Mouse (Mus musculus): ENCODE results near the gene F5. TPM values are rescaled to one million over a fixed set of nuclear protein-coding genes. Genes with fewer than 3 reads are reported as not detected.
A peak's percentile ranks its signal among the peaks of the same experiment; 100 is the strongest.

The F5 gene
- polyA plus RNA-seq, 1 experiment from 2014 or later: 0.18 TPM

- Histone ChIP-seq H3K4me1 (replicated peaks) (peaks cover 26% of the 10 kb centered on the region), H3K9ac (peak overlapping the region; percentile 71), H3K9me3 (no peaks in the 10 kb centered on the region), H3K36me3 (no peaks in the 10 kb centered on the region), H3K4me3 (peak overlapping the region; percentile 70), H3K27ac (replicated peaks) (0 out of 2 replicates have a peak overlapping the region, but pooled peaks have one; percentile 67), H3K4me2 (peak overlapping the region; percentile 81), H3K27me3 (no peaks in the 10 kb centered on the region)
- 9% methylated on average over 10 of the region's 10 CpGs for WGBS
- no peak for ATAC-seq (ENCODE audit: low read depth)
Observed at GRCm38 (mm10) chr1:164247971-164248370, 96.3 kb downstream of the F5 start.

GRCm38 (mm10) chr1:164248465-164249331, 97.1 kb downstream of the F5 start, which contains the start of gene Slc19a2:
Slc19a2 (plus strand) TSS chr1:164249046.
- peak; percentile 96 for ATAC-seq (ENCODE audit: low read depth)
- H3K4me3 ChIP-seq: peak within 1 kb of the TSS; percentile 70
- peaks cover 26% of the 10 kb centered on the region for H3K4me1 ChIP-seq (replicated peaks)
- H3K4me2 ChIP-seq: peak within 1 kb of the TSS; percentile 81
- H3K27ac ChIP-seq (replicated peaks): peak within 1 kb of the TSS; percentile 71
- H3K9me3 ChIP-seq: no peaks in the 10 kb centered on the region
- H3K36me3 ChIP-seq: no peaks in the 10 kb centered on the region
- WGBS: under 1% methylated on average over 73 of the region's 79 CpGs
- H3K9ac ChIP-seq: peak within 1 kb of the TSS; percentile 74
- H3K27me3 ChIP-seq: no peaks in the 10 kb centered on the region

GRCm38 (mm10) chr1:164249332-164249711, 97.7 kb downstream of the F5 start:
- H3K4me3 ChIP-seq: peak overlapping the region; percentile 70
- under 1% methylated on average over 33 of the region's 33 CpGs for WGBS
- no peaks in the 10 kb centered on the region for H3K27me3 ChIP-seq
- H3K9me3 ChIP-seq: no peaks in the 10 kb centered on the region
- ATAC-seq (ENCODE audit: low read depth): no peak; the same call in 1 of the 2 replicates
- peaks cover 26% of the 10 kb centered on the region for H3K4me1 ChIP-seq (replicated peaks)
- peak overlapping the region; percentile 71 for H3K27ac ChIP-seq (replicated peaks)
- peak overlapping the region; percentile 74 for H3K9ac ChIP-seq
- H3K4me2 ChIP-seq: peak overlapping the region; percentile 81
- no peaks in the 10 kb centered on the region for H3K36me3 ChIP-seq

DNA sequence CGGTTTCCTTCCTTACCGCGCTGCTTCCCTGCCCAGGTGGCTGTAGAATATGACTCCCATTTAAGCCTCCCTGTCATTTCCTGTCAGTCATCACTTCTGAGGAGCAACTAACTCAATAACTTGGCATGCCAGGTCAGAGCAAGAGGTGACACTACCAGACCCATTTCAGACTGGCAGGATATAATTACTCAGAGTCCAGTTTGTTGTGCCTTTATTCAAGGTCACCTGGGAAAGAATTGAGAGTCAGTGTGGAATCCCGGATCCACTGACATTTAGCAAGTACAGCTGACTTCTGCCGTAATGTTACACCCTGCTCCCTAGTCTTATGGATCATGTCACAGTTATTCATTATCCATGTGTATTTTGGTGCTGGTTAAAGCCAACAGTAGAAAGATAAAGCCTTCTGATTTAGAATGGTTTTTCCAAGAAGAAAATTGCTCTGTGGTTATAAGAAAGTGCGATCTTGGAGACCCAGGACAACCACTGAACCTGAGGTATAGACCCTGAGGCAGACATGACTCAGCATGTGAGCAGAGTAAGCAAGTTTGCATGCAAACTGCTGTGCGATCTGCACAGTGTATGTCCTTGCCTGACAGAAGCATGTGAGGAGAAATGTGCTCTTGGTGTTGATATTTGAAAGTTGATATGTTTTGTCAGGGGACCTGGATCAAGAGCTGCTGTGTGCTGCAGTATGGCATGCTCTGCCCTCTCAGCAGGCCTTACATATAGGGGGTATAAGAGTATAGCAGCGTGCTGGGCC, 98.9 kb downstream of the F5 start:
- Histone ChIP-seq H3K27ac (replicated peaks) (no peak overlapping the region), H3K9ac (peak overlapping the region; percentile 74; the same call in 1 of the 2 replicates), H3K4me3 (peak overlapping the region; percentile 70), H3K4me2 (peak overlapping the region; percentile 81), H3K4me1 (replicated peaks) (peaks cover 26% of the 10 kb centered on the region), H3K36me3 (no peaks in the 10 kb centered on the region), H3K27me3 (no peaks in the 10 kb centered on the region), H3K9me3 (no peaks in the 10 kb centered on the region)
- ATAC-seq (ENCODE audit: low read depth): no peak
- WGBS: 62% methylated on average over 8 of the region's 8 CpGs

DNA sequence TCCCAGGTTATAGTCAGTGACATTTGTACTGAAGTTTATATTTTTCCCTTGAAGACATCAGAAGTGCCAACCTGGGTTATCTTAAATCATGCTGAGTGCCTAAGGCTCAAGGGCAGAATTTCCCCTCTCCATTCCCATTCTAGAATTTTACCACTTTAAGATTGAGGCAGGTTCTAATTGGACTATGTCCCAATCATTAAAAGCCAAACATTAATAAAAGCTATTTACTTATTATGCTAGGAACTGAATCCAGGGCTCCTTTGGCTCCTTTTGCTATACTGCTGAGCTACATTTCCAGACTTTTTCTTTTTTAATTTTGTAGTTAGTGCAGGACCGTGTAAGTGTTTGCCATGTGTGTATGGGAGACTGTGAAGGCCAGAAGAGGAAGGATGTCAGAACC, 99.8 kb downstream of the F5 start:
- WGBS: 90% methylated on average over 1 of the region's 1 CpGs
- Histone ChIP-seq H3K36me3 (no peaks in the 10 kb centered on the region), H3K4me1 (replicated peaks) (peaks cover 26% of the 10 kb centered on the region), H3K27ac (replicated peaks) (no peak overlapping the region), H3K4me3 (no peak overlapping the region), H3K9me3 (no peaks in the 10 kb centered on the region), H3K9ac (no peak overlapping the region), H3K4me2 (no peak overlapping the region), H3K27me3 (no peaks in the 10 kb centered on the region)
- no peak for ATAC-seq (ENCODE audit: low read depth)

DNA sequence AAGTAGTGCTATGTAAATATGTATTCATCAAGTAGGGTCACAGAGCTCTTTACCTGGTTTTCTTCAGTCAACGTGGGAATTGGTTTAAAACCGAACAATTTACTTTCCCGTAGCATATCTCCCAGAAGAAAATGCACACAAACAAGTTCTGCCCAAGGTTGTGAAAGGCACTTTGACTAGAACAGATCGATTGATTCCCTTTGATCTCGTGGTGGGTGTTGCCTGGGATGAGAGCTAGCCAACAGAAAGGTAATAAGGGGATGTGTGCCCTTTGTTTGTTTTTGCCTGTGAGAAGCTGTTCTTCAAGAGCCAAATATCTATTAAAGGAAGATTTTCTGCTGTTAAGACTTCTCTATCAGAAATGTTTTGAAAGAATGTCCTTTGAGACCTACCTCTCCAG, 100.9 kb downstream of the F5 start:
- ATAC-seq (ENCODE audit: low read depth): no peak
- 66% methylated on average over 5 of the region's 5 CpGs for WGBS

DNA sequence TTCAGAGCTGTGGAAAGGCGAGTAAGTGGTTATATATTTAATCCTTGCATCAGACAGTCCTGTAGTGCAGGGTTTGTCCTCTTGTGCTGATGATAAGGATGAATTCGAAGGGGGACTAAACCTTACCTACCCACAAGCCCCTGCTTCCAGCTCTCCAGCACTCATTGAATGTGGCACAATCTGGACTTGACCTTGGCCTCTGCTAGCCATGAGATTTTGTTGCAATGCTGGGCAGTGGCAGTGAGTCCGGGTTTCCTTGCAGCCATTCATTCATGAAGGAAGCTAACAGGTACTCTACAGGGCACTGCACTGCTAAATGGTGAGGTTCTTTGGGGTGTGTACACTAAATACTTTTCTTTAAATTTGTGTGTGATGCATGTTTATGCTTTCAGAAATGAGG, 103.2 kb downstream of the F5 start:
- Histone ChIP-seq H3K9ac (no peak overlapping the region), H3K4me1 (replicated peaks) (peaks cover 12% of the 10 kb centered on the region), H3K9me3 (no peaks in the 10 kb centered on the region), H3K4me3 (no peak overlapping the region), H3K27ac (replicated peaks) (no peak overlapping the region), H3K27me3 (no peaks in the 10 kb centered on the region), H3K36me3 (peaks cover 9% of the 10 kb centered on the region), H3K4me2 (no peak overlapping the region)
- ATAC-seq (ENCODE audit: low read depth): no peak
- WGBS: 78% methylated on average over 3 of the region's 3 CpGs

More for the DNA sequence above, 100.9 kb downstream of the F5 start:
- H3K4me1 ChIP-seq (replicated peaks): peaks cover 25% of the 10 kb centered on the region
- no peak overlapping the region for H3K9ac ChIP-seq
- no peak overlapping the region for H3K4me3 ChIP-seq
- no peak overlapping the region for H3K4me2 ChIP-seq
- H3K9me3 ChIP-seq: no peaks in the 10 kb centered on the region
- H3K36me3 ChIP-seq: peaks cover 9% of the 10 kb centered on the region
- H3K27ac ChIP-seq (replicated peaks): no peak overlapping the region
- no peaks in the 10 kb centered on the region for H3K27me3 ChIP-seq

- H3K4me3 ChIP-seq: no peak overlapping the region
- no peak overlapping the region for H3K4me2 ChIP-seq
- peaks cover 27% of the 10 kb centered on the region for H3K36me3 ChIP-seq
- no peaks in the 10 kb centered on the region for H3K27me3 ChIP-seq
- no peak overlapping the region for H3K27ac ChIP-seq (replicated peaks)
- WGBS: 89% methylated on average over 16 of the region's 16 CpGs
- H3K9ac ChIP-seq: no peak overlapping the region
- no peaks in the 10 kb centered on the region for H3K9me3 ChIP-seq
- ATAC-seq (ENCODE audit: low read depth): no peak
- H3K4me1 ChIP-seq (replicated peaks): no peaks in the 10 kb centered on the region
Observed at GRCm38 (mm10) chr1:164260171-164261028, 108.8 kb downstream of the F5 start.

DNA sequence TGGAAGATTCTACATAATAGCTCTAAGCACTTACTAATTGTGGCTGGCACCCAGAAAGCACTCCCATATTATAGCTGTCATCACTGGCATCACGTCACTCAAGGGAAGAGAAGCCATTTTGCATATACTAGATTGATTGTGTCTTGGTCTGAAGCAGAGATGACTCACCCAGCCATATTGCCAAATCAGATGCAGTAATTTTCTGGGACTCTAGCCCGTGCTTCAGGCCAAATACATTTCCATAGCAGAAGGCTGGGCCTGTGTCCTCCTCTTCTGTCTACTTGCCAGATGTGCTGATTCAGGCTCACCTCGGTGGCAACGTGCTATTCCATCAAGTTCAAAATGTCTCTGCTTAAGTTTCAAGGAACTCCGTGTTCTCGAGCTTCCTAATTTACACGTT, 109.9 kb downstream of the F5 start:
- Histone ChIP-seq H3K4me3 (no peak overlapping the region), H3K9me3 (no peaks in the 10 kb centered on the region), H3K27me3 (no peaks in the 10 kb centered on the region), H3K4me2 (no peak overlapping the region), H3K4me1 (replicated peaks) (no peaks in the 10 kb centered on the region), H3K27ac (replicated peaks) (no peak overlapping the region), H3K36me3 (peaks cover 27% of the 10 kb centered on the region), H3K9ac (no peak overlapping the region)
- 94% methylated on average over 7 of the region's 7 CpGs for WGBS
- ATAC-seq (ENCODE audit: low read depth): no peak

Measured in neural tube, embryonic 13.5 days (tissue).